Mouse (Mus musculus) layer of hippocampus, postnatal 10 days (tissue): ENCODE measurements at regions not wholly inside any gene's neighbourhood (a gene's known extent, or its start where the extent isn't known, plus 50 kb on each side); places are given as distances from the start of the nearest gene placed in this dataset.

ENCODE experiments used
- DNase-seq, 2 experiments: peaks; one replicate each; pipeline ENCODE4 v3.0.0; 2021; ENCODE audit warnings: low spot score in 2 of 2

- DNase-seq: no peak
These were observed 127.9 kb downstream of the Opa1 start for GRCm38 (mm10) chr16:29706996-29707395.

GRCm38 (mm10) chr16:29707656-29708055 lies 128.5 kb downstream of the Opa1 start:
- DNase-seq: no peak

GRCm38 (mm10) chr16:29709072-29709471 lies 129.9 kb downstream of the Opa1 start:
- no peak for DNase-seq

GRCm38 (mm10) chr16:29711386-29711785 lies 132.3 kb downstream of the Opa1 start:
- DNase-seq: no peak

GRCm38 (mm10) chr16:29711912-29712681 lies 133.0 kb downstream of the Opa1 start:
- DNase-seq: no peak

DNA sequence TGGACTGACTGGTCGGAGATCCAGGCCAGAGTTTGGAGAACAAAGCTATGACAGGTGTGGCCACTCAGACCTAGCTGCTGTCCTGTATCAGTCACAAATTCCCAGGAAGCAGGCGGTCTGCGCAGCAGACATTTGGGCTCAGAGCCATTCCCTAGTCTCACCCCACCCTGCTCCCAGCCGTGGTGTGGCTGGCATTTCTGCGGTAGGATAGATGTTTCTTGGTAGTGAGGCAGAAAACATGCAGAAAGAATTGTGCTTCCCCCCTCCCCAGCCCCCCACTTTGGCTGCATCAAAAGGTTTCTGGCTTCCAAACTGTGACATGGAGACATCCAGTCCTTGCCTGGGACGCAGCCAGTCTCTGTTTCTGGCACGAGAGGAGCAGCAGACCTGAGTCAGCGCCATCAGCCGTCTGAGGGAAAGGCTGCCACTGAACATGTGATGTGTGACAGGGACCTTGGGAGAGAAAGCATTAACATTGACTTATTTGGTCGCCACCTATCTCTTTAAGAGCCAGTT lies 135.5 kb downstream of the Opa1 start:
- peak; percentile 73 to 81 for DNase-seq

DNA sequence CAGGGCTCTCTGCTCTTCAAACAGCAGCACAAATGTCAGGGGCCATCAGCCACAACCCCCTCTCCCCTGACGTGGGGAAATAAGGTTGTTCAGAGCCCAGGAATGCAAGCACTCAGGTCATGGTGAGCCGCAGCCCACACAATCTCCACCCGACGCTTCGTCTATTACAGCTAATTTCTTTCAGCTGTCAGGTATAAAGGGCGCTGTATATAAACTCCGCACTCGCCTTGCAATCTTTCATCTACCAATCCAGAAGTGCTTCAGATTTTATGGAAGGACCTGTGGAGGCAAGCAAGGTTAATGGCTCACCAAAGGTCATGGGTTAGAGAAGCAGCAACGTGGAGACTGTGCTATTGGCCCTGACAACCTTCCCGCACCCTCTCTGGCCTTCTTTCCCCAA lies 139.8 kb downstream of the Opa1 start:
- no peak for DNase-seq

GRCm38 (mm10) chr16:29719571-29720451 lies 140.7 kb downstream of the Opa1 start:
- DNase-seq: no peak

GRCm38 (mm10) chr16:29725153-29725552 lies 146.0 kb downstream of the Opa1 start:
- no peak for DNase-seq

DNA sequence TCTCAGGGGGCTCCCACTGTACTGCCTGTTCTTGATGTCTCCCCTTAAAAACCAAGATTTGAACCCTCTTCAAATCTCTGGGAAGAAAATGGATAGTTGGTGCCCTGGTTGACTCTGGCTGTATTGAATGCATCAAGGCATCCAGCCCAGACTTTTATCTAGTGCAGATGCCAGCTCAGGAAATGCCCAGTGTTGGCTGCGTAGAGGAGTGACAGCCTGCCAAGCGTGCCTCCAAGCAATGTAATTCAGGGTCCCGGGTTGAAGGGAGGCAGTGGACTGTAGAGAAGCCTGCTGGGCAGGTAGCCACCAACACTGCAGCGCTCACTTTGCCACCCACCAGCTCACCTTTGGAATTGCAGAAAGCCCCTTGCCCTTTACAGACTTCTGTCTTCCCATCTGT lies 146.4 kb downstream of the Opa1 start:
- peak in 1 of 2 experiments; percentile 49 for DNase-seq

GRCm38 (mm10) chr16:29727397-29727796 lies 148.3 kb downstream of the Opa1 start:
- no peak for DNase-seq

DNA sequence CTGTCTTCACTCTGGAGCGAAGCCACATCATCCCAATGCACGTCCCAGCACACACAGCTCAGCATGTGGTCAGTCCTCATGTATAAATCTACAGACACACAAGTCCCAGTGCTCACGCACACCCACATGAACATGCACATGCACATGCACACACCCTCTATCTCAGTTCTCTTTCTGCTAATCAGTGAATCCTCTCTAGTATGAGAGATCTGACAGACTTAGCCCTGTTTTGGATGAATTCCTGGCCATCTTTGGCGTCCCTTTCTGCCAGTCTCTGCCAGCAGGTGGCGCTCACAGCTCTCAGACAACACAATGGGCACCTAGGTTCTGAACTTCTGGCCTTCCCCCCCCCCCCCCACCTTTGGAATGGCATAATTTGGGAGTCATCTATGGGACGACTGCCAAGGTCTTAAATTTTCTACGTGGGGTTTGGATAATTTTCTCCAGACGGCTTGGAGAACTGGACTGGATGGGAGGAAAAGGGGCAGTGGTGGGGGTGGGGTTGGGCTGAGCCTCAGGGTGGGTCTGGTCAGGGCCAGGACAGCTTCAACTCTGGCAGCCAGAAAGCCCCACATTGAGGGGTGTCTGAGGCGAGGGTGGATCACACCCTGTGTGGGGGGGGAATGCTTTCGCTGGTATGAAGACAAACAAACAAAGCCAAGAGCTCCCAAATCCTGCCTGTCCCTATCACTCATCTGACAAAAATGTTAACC lies 149.8 kb downstream of the Opa1 start:
- DNase-seq: peak; percentile 88 to 90

GRCm38 (mm10) chr16:29730010-29730409 lies 150.9 kb downstream of the Opa1 start:
- no peak for DNase-seq

DNA sequence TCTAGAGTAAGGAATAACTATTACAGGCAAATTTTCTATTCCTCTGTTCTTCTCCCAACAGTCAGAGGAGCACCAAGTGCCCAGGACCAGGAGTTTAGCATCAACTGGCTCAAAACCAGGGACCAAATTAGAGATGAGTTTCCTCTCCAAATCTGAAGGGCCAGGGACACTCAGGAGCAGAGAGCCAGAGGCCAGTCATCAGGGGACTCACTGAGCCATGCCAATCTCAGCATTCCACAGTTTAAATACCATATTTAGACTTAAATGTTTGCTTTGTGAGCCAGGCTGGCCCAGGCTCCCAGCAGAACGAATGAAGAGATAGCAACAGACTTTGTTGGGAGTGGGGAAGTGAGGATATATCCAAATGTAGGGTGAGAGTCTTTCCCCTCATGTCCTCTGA lies 153.8 kb downstream of the Opa1 start:
- no peak for DNase-seq

DNA sequence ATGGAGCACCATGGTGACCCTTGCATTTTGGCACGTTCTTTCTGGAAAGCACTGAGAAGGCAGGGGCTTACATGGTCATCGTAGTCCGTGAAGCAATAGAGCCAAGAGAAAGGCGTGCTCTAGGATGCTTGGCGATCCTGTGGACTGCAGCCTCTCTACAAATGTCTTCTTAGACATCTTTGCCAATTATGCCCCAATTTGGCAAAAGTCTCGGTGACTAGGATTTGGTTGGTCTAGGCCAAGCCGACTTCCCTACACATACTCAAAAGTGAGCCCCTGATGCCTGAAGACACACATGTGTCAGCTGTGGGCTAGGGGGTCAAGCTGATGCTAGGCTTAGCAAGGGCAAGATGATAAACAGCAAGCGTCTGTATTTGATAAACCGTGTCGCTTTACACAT lies 154.7 kb downstream of the Opa1 start:
- DNase-seq: no peak

DNA sequence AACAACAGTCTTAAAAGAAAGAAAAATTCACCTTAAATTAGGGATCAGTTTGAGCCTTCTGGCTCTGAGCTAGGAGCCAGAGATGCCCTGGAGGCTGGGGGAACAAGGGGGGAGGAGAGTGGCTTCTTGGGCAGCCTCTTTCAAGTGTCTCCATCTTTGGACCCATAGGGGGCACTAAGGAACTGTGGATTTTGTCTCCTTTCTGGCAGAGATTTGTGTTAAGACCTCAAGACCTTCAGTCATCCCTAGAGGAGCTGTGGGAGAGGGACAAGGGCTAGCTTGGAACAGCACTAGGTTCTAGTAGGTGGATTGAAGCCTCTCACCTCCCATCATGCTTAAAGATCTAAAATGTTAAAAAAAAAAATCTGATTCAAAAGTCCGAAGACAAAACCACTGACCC lies 155.2 kb downstream of the Opa1 start:
- peak; percentile 44 to 58 for DNase-seq

DNA sequence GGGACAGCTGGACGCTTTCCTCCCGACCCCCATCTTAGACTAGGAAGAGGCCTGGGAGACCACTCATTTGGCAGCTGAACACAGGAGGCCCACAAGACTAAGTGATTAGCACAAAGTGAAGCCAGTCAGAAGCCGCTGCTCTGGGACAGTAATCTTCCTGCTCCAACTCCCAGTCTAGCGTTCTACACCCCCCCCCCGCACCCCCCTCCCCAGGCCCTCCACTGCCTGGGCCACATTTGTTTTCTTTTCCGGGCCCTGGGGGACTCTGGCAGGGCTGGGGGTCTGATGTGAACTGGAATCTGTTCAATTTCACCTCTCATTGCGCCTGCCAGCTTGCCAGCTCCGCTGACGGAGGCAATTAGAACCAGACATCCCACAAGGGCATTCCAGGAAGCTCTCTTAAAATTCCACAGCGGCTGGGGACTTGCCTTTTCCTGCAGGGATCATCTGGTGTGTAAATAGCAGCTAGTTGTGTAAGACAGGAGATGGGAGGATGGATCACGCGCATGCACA lies 155.7 kb downstream of the Opa1 start:
- peak in 1 of 2 experiments; percentile 31 for DNase-seq

DNA sequence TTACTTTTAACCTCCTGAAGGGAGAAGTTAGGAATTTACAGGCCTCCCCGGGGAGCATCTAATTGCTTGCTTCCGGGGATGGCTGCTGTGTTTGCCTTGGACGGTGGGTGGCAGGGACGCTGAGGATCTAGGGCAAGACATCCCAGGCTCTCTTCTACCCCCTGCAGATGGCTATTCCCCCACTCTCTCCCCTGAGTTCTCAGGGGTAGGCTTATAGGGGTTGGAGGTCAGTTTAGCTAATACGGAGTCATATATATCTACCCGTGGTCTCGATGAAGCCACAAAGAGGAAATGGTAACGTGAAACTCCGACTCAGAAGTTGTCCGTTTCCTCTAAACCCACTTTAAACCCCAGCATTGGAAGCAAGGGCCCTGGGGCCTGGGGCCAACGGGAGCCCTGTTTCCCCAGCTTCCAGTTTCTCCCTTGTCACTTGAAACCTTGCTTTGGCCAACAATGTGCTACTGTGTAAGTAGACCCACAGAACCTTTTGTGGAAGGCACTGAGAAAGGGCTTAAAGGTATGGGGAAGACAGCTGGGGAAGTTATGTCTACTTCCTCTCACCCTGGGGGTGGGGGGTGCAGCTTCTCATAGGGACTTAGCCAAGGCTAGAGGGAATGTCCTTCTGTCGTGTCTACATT lies 156.4 kb downstream of the Opa1 start:
- DNase-seq: no peak

DNA sequence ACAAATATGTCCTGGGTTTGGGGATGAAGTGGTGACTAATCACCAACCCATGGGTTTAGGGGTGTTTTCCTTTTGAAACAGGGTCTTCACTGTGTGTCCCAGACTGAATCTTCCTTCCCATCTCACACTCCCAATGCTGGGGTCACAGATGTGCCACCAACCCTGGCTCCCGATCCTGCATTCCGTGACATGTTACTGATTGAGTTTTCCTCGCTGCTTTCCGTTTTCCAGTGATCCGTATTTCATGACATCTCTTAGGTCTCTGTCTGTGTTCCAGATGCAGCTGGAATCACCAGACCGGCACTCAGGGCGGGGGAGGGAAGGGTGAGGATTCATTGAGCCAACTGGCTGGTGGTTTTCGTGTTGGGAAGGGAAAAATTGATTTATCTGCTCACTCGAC lies 157.1 kb downstream of the Opa1 start:
- DNase-seq: no peak

DNA sequence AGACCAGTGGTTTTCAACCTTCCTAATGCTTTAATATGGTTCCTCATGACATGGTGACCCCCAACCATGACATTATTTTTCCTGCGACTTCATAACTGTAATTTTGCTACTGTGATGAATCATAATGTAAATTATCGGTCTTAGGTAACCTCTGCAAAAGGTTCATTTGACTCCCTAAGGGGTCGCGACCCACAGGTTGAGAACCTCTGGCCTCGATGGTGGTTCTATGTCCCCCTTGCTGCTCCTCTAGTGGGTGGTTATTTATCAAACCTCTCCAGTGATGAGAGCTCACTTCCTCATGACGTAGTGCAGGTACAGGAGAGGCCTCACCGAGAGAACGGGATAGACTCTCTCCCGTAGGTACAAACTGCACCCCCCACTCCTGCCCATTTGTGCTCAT lies 158.9 kb downstream of the Opa1 start:
- DNase-seq: no peak
